Mouse (Mus musculus): ENCODE measurements around the gene Cgn.
"Not testable (repeated sequence)": the region's sequence is repeated elsewhere in the genome, so short reads cannot be mapped to it uniquely, and the experiment has no call there.

The Cgn gene

GRCm38 (mm10) chr3:94764545-94765292 lies 21.6 kb downstream of the Cgn start:
- POLR2A ChIA-PET, result interaction anchor here in 1 of 4 experiments (0.7 kb wide), 1 partner anchor 31 kb away, joined by 3 read pairs; no protein-coding TSS in a partner anchor
- CTCF ChIA-PET, result interaction anchor here in 2 of 4 experiments (0.7 to 1.7 kb wide), 6 partner anchors 11 to 308 kb away, joined by 3 to 4 read pairs (median 3); partner anchors contain the start of gene Cgn (in 1 of the 2)

- CTCF ChIA-PET, result interaction anchor here in 1 of 4 experiments (0.7 kb wide), 1 partner anchor 424 kb away, joined by 6 read pairs; no protein-coding TSS in a partner anchor
- POLR2A ChIA-PET, result interaction anchor here in 2 of 4 experiments (0.6 to 1.7 kb wide), 3 partner anchors 28 to 1186 kb away, joined by 3 to 8 read pairs (median 3); partner anchors contain the start of genes Cgn (in 1 of the 2) and Tuft1 (in 1 of the 2)
Measured at GRCm38 (mm10) chr3:94758427-94758826, 27.9 kb downstream of the Cgn start.

GRCm38 (mm10) chr3:94758056-94758409 lies 28.3 kb downstream of the Cgn start:
- ChIA-PET POLR2A (interaction anchor here in 2 of 4 experiments (0.6 to 1.8 kb wide), 4 partner anchors 28 to 1186 kb away, joined by 3 to 72 read pairs (median 6); partner anchors contain the start of genes Tuft1 (in 2 of the 2) and Cgn (in 1 of the 2)), CTCF (interaction anchor here in 1 of 4 experiments (0.7 kb wide), 1 partner anchor 424 kb away, joined by 6 read pairs; no protein-coding TSS in a partner anchor)

- CTCF ChIA-PET, result interaction anchor here in 2 of 4 experiments (0.6 to 0.7 kb wide), 2 partner anchors 12 to 100 kb away, joined by 3 to 6 read pairs; no protein-coding TSS in a partner anchor
Measured at GRCm38 (mm10) chr3:94757251-94758055, 28.8 kb downstream of the Cgn start.

GRCm38 (mm10) chr3:94745691-94746090 lies 40.6 kb downstream of the Cgn start:
- ChIA-PET CTCF (interaction anchor here in 1 of 4 experiments (0.5 kb wide), 1 partner anchor 11 kb away, joined by 3 read pairs; no protein-coding TSS in a partner anchor), POLR2A (no interaction called here)

More at GRCm38 (mm10) chr3:94757251-94758055, 28.8 kb downstream of the Cgn start:
- POLR2A ChIA-PET, result interaction anchor here in 3 of 4 experiments (0.7 to 1.8 kb wide), 6 partner anchors 17 to 110 kb away, joined by 3 to 72 read pairs (median 6); partner anchors contain the start of genes Tuft1 (in 2 of the 3) and Cgn (in 1 of the 3)

- CTCF ChIA-PET, result not testable (repeated sequence)
- POLR2A ChIA-PET, result interaction anchor here in 1 of 4 experiments (0.6 kb wide), 1 partner anchor 17 kb away, joined by 3 read pairs; no protein-coding TSS in a partner anchor
Measured at GRCm38 (mm10) chr3:94723637-94724036, 62.7 kb downstream of the Cgn start.

- POLR2A ChIA-PET, result interaction anchor here in 1 of 4 experiments (1.2 kb wide), 1 partner anchor 60 kb away, joined by 3 read pairs; no protein-coding TSS in a partner anchor
- CTCF ChIA-PET, result not testable (repeated sequence)
Measured at GRCm38 (mm10) chr3:94718253-94718652, 68.0 kb downstream of the Cgn start.

- CTCF ChIA-PET, POLR2A ChIA-PET: not testable (repeated sequence)
Measured at GRCm38 (mm10) chr3:94713424-94713823, 72.9 kb downstream of the Cgn start.

GRCm38 (mm10) chr3:94710591-94710990 lies 75.7 kb downstream of the Cgn start:
- CTCF ChIA-PET, POLR2A ChIA-PET: not testable (repeated sequence)

Measured in embryonic stem cell, embryonic (primary cell).